Mouse (Mus musculus) mouse trophoblast stem cell (cell line): ENCODE measurements around the gene Fut11.
"Not testable (repeated sequence)": the region's sequence is repeated elsewhere in the genome, so short reads cannot be mapped to it uniquely, and the experiment has no call there.

Source experiments
- in situ Hi-C, 2 experiments: fragments of 300-500 bp; cut with MseI, MboI; formaldehyde crosslinking; loops; 2 replicates in 1 of 2; 3 replicates in 1 of 2; pipeline ENCODE4 v1.15.1; 2025

The Fut11 gene

GRCm38 (mm10) chr14:20674064-20674833 is 20.5 kb upstream of the Fut11 start, which contains the start of gene Sec24c:
Sec24c (plus strand) TSS chr14:20674308.
- in situ Hi-C loops, result no loop called here

- in situ Hi-C loops, result no loop called here
Observed at GRCm38 (mm10) chr14:20677906-20678305, 16.9 kb upstream of the Fut11 start.

GRCm38 (mm10) chr14:20681742-20682141 is 13.0 kb upstream of the Fut11 start:
- in situ Hi-C loops, result no loop called here

GRCm38 (mm10) chr14:20682498-20682897 is 12.3 kb upstream of the Fut11 start:
- in situ Hi-C loops, result no loop called here

- in situ Hi-C loops, result no loop called here
Observed at GRCm38 (mm10) chr14:20686576-20686975, 8.2 kb upstream of the Fut11 start.

- in situ Hi-C loops, result no loop called here
Observed at GRCm38 (mm10) chr14:20689009-20689408, 5.8 kb upstream of the Fut11 start.

GRCm38 (mm10) chr14:20691772-20692171 is 3.0 kb upstream of the Fut11 start:
- in situ Hi-C loops, result no loop called here

GRCm38 (mm10) chr14:20693589-20694101 is 1.1 kb upstream of the Fut11 start:
- in situ Hi-C loops, result no loop called here

GRCm38 (mm10) chr14:20694185-20694883 is 434 bp upstream of the Fut11 start:
- in situ Hi-C loops, result no loop called here

GRCm38 (mm10) chr14:20695761-20696520 is 1.2 kb downstream of the Fut11 start:
- in situ Hi-C loops, result no loop called here

- in situ Hi-C loops, result no loop called here
Observed at GRCm38 (mm10) chr14:20696986-20697385, 2.2 kb downstream of the Fut11 start.

GRCm38 (mm10) chr14:20698515-20698914 is 3.7 kb downstream of the Fut11 start:
- in situ Hi-C loops, result no loop called here

GRCm38 (mm10) chr14:20700362-20700761 is 5.6 kb downstream of the Fut11 start:
- in situ Hi-C loops, result no loop called here

- in situ Hi-C loops, result no loop called here
Observed at GRCm38 (mm10) chr14:20701554-20701953, 6.8 kb downstream of the Fut11 start.

GRCm38 (mm10) chr14:20702096-20702740 is 7.5 kb downstream of the Fut11 start:
- in situ Hi-C loops, result no loop called here

- in situ Hi-C loops, result no loop called here
Observed at GRCm38 (mm10) chr14:20702741-20703381, 8.1 kb downstream of the Fut11 start, which contains the start of gene Chchd1. Chchd1 (plus strand) TSS chr14:20703006.

- in situ Hi-C loops, result not testable (repeated sequence)
Observed at GRCm38 (mm10) chr14:20703461-20703860, 8.7 kb downstream of the Fut11 start.

GRCm38 (mm10) chr14:20707201-20708190 is 12.7 kb downstream of the Fut11 start, which contains the start of gene Zswim8:
Zswim8 (plus strand) TSS chr14:20707552.
- in situ Hi-C loops, result no loop called here

GRCm38 (mm10) chr14:20708239-20708638 is 13.5 kb downstream of the Fut11 start:
- in situ Hi-C loops, result no loop called here

- in situ Hi-C loops, result no loop called here
Observed at GRCm38 (mm10) chr14:20713832-20714231, 19.1 kb downstream of the Fut11 start.
